Mouse (Mus musculus) liver, embryonic 14.5 days (tissue): ENCODE measurements around the gene Hspb2. TPM values are rescaled to one million over a fixed set of nuclear protein-coding genes. Genes with fewer than 3 reads are reported as not detected.

Experiments used
- ATAC-seq: fragments of 200-750 bp; cut with Nextera tagmentation; 2 replicates; pipeline ENCODE4 v1.8.0; 2017; ENCODE audit warnings: moderate number of reproducible peaks, mild to moderate bottlenecking, moderate library complexity; ENCODE audit not compliant: insufficient read depth
- DNase-seq, 3 experiments: peaks; one replicate each; pipeline ENCODE4 v3.0.0-alpha.2; 2012 to 2013; ENCODE audit warnings: low read depth in 3 of 3, low spot score in 3 of 3
- H3K27ac ChIP-seq: fragments of 300-500 bp; sonication (generic); 2 replicates; pipeline ENCODE4 v1.5.1; 2014; ENCODE audit warnings: moderate library complexity, mild to moderate bottlenecking, control low read depth, inconsistent platforms
- H3K27me3 ChIP-seq: fragments of 300-500 bp; sonication (generic); 2 replicates; pipeline ENCODE4 v1.6.1; 2014; ENCODE audit warnings: mild to moderate bottlenecking, low read length, moderate library complexity; ENCODE audit not compliant: control insufficient read depth, insufficient read depth
- H3K36me3 ChIP-seq: fragments of 300-500 bp; sonication (generic); replicated peaks from 2 replicates; pipeline ENCODE4 v1.6.1; 2014; ENCODE audit warnings: low read depth; ENCODE audit not compliant: control insufficient read depth, insufficient read depth
- H3K4me1 ChIP-seq, 2 experiments: fragments of 200-500 bp in 1 of 2; fragments of 300-500 bp in 1 of 2; sonication (generic) in 1 of 2; replicated peaks; 2 replicates each; pipeline ENCODE4 v1.6.1; 2012 to 2014; ENCODE audit warnings: antibody characterized with exemption in 1 of 2, inconsistent platforms in 1 of 2, low read length in 1 of 2; ENCODE audit not compliant: control insufficient read depth in 2 of 2, insufficient read depth in 2 of 2
- H3K4me2 ChIP-seq: fragments of 300-500 bp; sonication (generic); 2 replicates; pipeline ENCODE4 v1.6.1; 2014; ENCODE audit warnings: low read depth, mild to moderate bottlenecking, control low read depth, moderate library complexity
- H3K4me3 ChIP-seq, 2 experiments: fragments of 200-500 bp in 1 of 2; fragments of 300-500 bp in 1 of 2; sonication (generic) in 1 of 2; 2 replicates each; pipeline ENCODE4 v1.5.1; 2012 to 2014; ENCODE audit warnings: low read depth in 2 of 2, low read length in 2 of 2, mild to moderate bottlenecking in 2 of 2, control low read depth in 1 of 2, inconsistent platforms in 1 of 2, moderate library complexity in 1 of 2; ENCODE audit not compliant: insufficient read depth in 1 of 2
- H3K9ac ChIP-seq: fragments of 300-500 bp; sonication (generic); replicated peaks from 2 replicates; pipeline ENCODE4 v1.6.1; 2014; ENCODE audit warnings: mild to moderate bottlenecking, control low read depth, moderate library complexity
- H3K9me3 ChIP-seq: fragments of 300-500 bp; sonication (generic); 2 replicates; pipeline ENCODE4 v1.6.1; 2016; ENCODE audit warnings: low read length, mixed read lengths; ENCODE audit not compliant: control insufficient read depth
- CTCF ChIP-seq: IDR thresholded peaks from 2 replicates; pipeline ENCODE4 v1.5.1; 2016; ENCODE audit warnings: antibody characterized with exemption, low read depth, control low read depth
- EP300 ChIP-seq: IDR thresholded peaks from 2 replicates; pipeline ENCODE4 v1.6.1; 2016; ENCODE audit warnings: antibody characterized with exemption, low read depth
- WGBS: fragments of 180-500 bp; shearing (Covaris S2); extraction: QIAGEN DNeasy Blood & Tissue Kit; methylation state at CpG from one replicate; pipeline ENCODE4 v1.1.7; 2014; ENCODE audit not compliant: insufficient replicate concordance; 5-methylcytosine and 5-hydroxymethylcytosine counted together
- polyA plus RNA-seq, 2 experiments: library from polyadenylated mRNA; depleted of rRNA in 1 of 2; stranded (reverse) in 1 of 2; unstranded in 1 of 2; fragments of >200 nt; fragmentation: Nextera tagmentation in 1 of 2; extraction: Ambion mirVana in 1 of 2; gene quantifications; 2 replicates each; pipeline versions ENCODE4 v1.2.1 to v1.2.3; 2012 to 2014

The Hspb2 gene
- polyA plus RNA-seq, 2 experiments: 0.20 TPM; not detected in 1

- Histone ChIP-seq H3K4me1 (no peaks in the 10 kb centered on the region), H3K9me3 (no peaks in the 10 kb centered on the region), H3K4me2 (no peak overlapping the region), H3K27me3 (peaks cover 10% of the 10 kb centered on the region), H3K27ac (no peak overlapping the region), H3K9ac (no peak overlapping the region), H3K36me3 (no peaks in the 10 kb centered on the region), H3K4me3 (no peak overlapping the region)
- no peak for ATAC-seq
- DNase-seq: no peak
- WGBS: 63% methylated on average over 7 of the region's 7 CpGs
- no peak for TF ChIP-seq EP300
- no peak for TF ChIP-seq CTCF
These were observed 28.7 kb downstream of the Hspb2 start for GRCm38 (mm10) chr9:50723406-50723805.

DNA sequence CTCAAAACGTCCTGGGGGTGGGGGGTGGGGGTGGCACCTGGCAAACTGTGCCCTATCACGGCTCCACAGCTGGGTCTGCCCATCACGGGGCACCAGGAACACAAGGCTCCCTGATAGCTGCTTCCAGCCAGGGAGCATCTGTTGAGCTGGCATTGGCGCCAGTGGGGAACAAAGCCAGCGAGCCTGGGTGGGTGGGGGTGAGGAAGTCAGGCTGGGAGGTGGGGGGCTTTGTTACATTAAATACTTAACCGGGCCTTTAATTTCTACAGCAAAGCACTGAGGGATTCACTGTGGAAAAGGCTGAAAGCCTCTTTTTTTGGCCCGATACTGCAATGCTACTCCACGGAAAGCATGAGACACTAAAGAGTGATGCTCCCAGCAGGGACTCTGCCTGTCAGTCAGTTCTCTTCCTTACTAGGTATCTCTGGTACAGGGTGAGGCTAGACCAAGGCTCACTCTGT lies 29.7 kb downstream of the Hspb2 start:
- no peak overlapping the region for H3K4me2 ChIP-seq
- H3K27me3 ChIP-seq: peaks cover 3% of the 10 kb centered on the region
- DNase-seq: no peak
- H3K4me3 ChIP-seq: no peak overlapping the region
- H3K36me3 ChIP-seq: no peaks in the 10 kb centered on the region
- 34% methylated on average over 8 of the region's 8 CpGs for WGBS
- TF ChIP-seq CTCF: no peak
- no peak for TF ChIP-seq EP300
- no peak overlapping the region for H3K9ac ChIP-seq
- H3K4me1 ChIP-seq: no peaks in the 10 kb centered on the region
- H3K27ac ChIP-seq: no peak overlapping the region
- ATAC-seq: no peak
- no peaks in the 10 kb centered on the region for H3K9me3 ChIP-seq

GRCm38 (mm10) chr9:50721061-50721460 lies 31.1 kb downstream of the Hspb2 start:
- Histone ChIP-seq H3K36me3 (no peaks in the 10 kb centered on the region), H3K4me3 (no peak overlapping the region), H3K9ac (no peak overlapping the region), H3K27me3 (no peaks in the 10 kb centered on the region; the same call in 1 of the 2 replicates), H3K4me1 (no peaks in the 10 kb centered on the region), H3K9me3 (no peaks in the 10 kb centered on the region), H3K27ac (no peak overlapping the region), H3K4me2 (no peak overlapping the region)
- TF ChIP-seq CTCF: no peak
- no peak for TF ChIP-seq EP300
- DNase-seq (no peak), ATAC-seq (no peak)
- 47% methylated on average over 12 of the region's 12 CpGs for WGBS

DNA sequence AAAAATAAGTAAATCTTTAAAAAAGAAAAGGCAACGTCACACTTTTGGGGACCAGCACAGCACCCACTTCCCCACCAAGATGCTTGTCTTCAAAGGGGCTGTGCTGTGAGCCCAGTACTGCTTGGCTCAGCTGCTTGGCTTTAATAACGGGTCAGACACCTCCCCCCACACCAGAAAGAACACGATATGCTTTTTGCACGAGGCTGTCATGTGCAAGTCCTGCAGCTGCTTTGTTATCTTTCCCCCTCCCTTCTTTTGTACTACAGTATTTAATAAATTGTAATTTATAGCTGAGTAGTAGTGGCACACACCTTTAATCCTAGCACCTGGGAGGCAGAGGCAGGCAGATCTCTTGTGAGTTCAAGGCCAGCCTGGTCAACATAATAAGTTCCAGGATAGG lies 33.3 kb downstream of the Hspb2 start:
- DNase-seq: no peak
- no peak for ATAC-seq
- 53% methylated on average over 4 of the region's 4 CpGs for WGBS
- TF ChIP-seq EP300 (no peak), CTCF (no peak)
- no peaks in the 10 kb centered on the region for H3K4me1 ChIP-seq
- no peak overlapping the region for H3K4me3 ChIP-seq
- no peak overlapping the region for H3K27ac ChIP-seq
- H3K9me3 ChIP-seq: no peaks in the 10 kb centered on the region
- H3K4me2 ChIP-seq: no peak overlapping the region
- no peak overlapping the region for H3K9ac ChIP-seq
- H3K36me3 ChIP-seq: no peaks in the 10 kb centered on the region
- H3K27me3 ChIP-seq: no peaks in the 10 kb centered on the region; the same call in 1 of the 2 replicates

- no peaks in the 10 kb centered on the region for H3K36me3 ChIP-seq
- no peaks in the 10 kb centered on the region for H3K9me3 ChIP-seq
- H3K4me1 ChIP-seq: no peaks in the 10 kb centered on the region
- DNase-seq (no peak), ATAC-seq (no peak)
- no peak overlapping the region for H3K9ac ChIP-seq
- H3K4me2 ChIP-seq: no peak overlapping the region
- TF ChIP-seq EP300 (no peak), CTCF (no peak)
- H3K27me3 ChIP-seq: no peaks in the 10 kb centered on the region
- 41% methylated on average over 4 of the region's 4 CpGs for WGBS
- no peak overlapping the region for H3K27ac ChIP-seq
- no peak overlapping the region for H3K4me3 ChIP-seq
These were observed 38.0 kb downstream of the Hspb2 start for GRCm38 (mm10) chr9:50714188-50714587.
